Mouse (Mus musculus) stomach, embryonic 14.5 days (tissue): Measurements from ENCODE around the gene Prkag1. TPM values are rescaled to one million over a fixed set of nuclear protein-coding genes. Genes with fewer than 3 reads are reported as not detected.
"Not testable (repeated sequence)": the region's sequence is repeated elsewhere in the genome, so short reads cannot be mapped to it uniquely, and the experiment has no call there.

Experiments used
- ATAC-seq: fragments of 200-750 bp; cut with Nextera tagmentation; 2 replicates; pipeline ENCODE4 v1.8.0; 2017; ENCODE audit warnings: low read depth, moderate TSS enrichment; ENCODE audit not compliant: insufficient number of reproducible peaks, insufficient read depth, low FRiP score
- H3K27ac ChIP-seq: fragments of 300-500 bp; sonication (generic); 2 replicates; pipeline ENCODE4 v1.5.1; 2014; ENCODE audit warnings: mild to moderate bottlenecking, low read length, moderate library complexity, mixed read lengths
- H3K27me3 ChIP-seq: fragments of 300-500 bp; sonication (generic); 2 replicates; pipeline ENCODE4 v1.6.1; 2014; ENCODE audit warnings: low read length, control low read depth, mixed read lengths; ENCODE audit not compliant: control insufficient read depth, insufficient read depth
- H3K36me3 ChIP-seq: fragments of 300-500 bp; sonication (generic); 2 replicates; pipeline ENCODE4 v1.6.1; 2014; ENCODE audit warnings: mild to moderate bottlenecking, control low read depth, low read length, moderate library complexity, mixed read lengths; ENCODE audit not compliant: control insufficient read depth, insufficient read depth
- H3K4me1 ChIP-seq: fragments of 300-500 bp; sonication (generic); 2 replicates; pipeline ENCODE4 v1.6.1; 2014; ENCODE audit warnings: low read length, control low read depth, mixed read lengths; ENCODE audit not compliant: control insufficient read depth, insufficient read depth
- H3K4me2 ChIP-seq: fragments of 300-500 bp; sonication (generic); replicated peaks from 2 replicates; pipeline ENCODE4 v1.6.1; 2014; ENCODE audit warnings: low read depth, low read length, control low read depth
- H3K4me3 ChIP-seq: fragments of 300-500 bp; sonication (generic); 2 replicates; pipeline ENCODE4 v1.5.1; 2014; ENCODE audit warnings: low read depth, low read length, control low read depth
- H3K9ac ChIP-seq: fragments of 300-500 bp; sonication (generic); replicated peaks from 2 replicates; pipeline ENCODE4 v1.6.1; 2014; ENCODE audit warnings: low read depth, mild to moderate bottlenecking, control low read depth, low read length, moderate library complexity, mixed read lengths
- H3K9me3 ChIP-seq: fragments of 300-500 bp; sonication (generic); 2 replicates; pipeline ENCODE4 v1.6.1; 2016; ENCODE audit warnings: low read depth, low read length, control low read depth; ENCODE audit not compliant: control insufficient read depth
- WGBS: fragments of 180-500 bp; shearing (Covaris S2); extraction: QIAGEN DNeasy Blood & Tissue Kit; methylation state at CpG from one replicate; pipeline ENCODE4 v1.1.7; 2014; 5-methylcytosine and 5-hydroxymethylcytosine counted together
- polyA plus RNA-seq: library from polyadenylated mRNA; unstranded; fragments of >200 nt; fragmentation: Nextera tagmentation; extraction: Ambion mirVana; gene quantifications from 2 replicates; pipeline ENCODE4 v1.2.1, GENCODE M21; 2014

Prkag1 gene
- polyA plus RNA-seq, 1 experiment from 2014 or later: 80.0 TPM

GRCm38 (mm10) chr15:98821403-98821802 lies 9.9 kb downstream of the Prkag1 start:
- Histone ChIP-seq H3K27ac (no peak overlapping the region), H3K4me1 (no peaks in the 10 kb centered on the region), H3K36me3 (peaks cover 28% of the 10 kb centered on the region), H3K9me3 (no peaks in the 10 kb centered on the region), H3K27me3 (no peaks in the 10 kb centered on the region), H3K9ac (no peak overlapping the region), H3K4me3 (no peak overlapping the region), H3K4me2 (no peak overlapping the region)
- no peak for ATAC-seq
- WGBS: 39% methylated on average over 10 of the region's 10 CpGs

GRCm38 (mm10) chr15:98820937-98821336 lies 10.4 kb downstream of the Prkag1 start:
- H3K9me3 ChIP-seq: no peaks in the 10 kb centered on the region
- H3K36me3 ChIP-seq: peaks cover 29% of the 10 kb centered on the region
- no peak overlapping the region for H3K27ac ChIP-seq
- no peak overlapping the region for H3K9ac ChIP-seq
- WGBS: 87% methylated on average over 4 of the region's 4 CpGs
- no peaks in the 10 kb centered on the region for H3K27me3 ChIP-seq
- no peak overlapping the region for H3K4me3 ChIP-seq
- no peak for ATAC-seq
- H3K4me1 ChIP-seq: no peaks in the 10 kb centered on the region
- no peak overlapping the region for H3K4me2 ChIP-seq

GRCm38 (mm10) chr15:98818171-98818570 lies 13.2 kb downstream of the Prkag1 start:
- H3K4me2 ChIP-seq: no peak overlapping the region
- H3K27ac ChIP-seq: no peak overlapping the region
- H3K4me1 ChIP-seq: no peaks in the 10 kb centered on the region
- 92% methylated on average over 7 of the region's 7 CpGs for WGBS
- no peak for ATAC-seq
- H3K36me3 ChIP-seq: peaks cover 30% of the 10 kb centered on the region
- H3K9me3 ChIP-seq: no peaks in the 10 kb centered on the region
- no peaks in the 10 kb centered on the region for H3K27me3 ChIP-seq
- no peak overlapping the region for H3K4me3 ChIP-seq
- no peak overlapping the region for H3K9ac ChIP-seq

GRCm38 (mm10) chr15:98812741-98813424 lies 18.4 kb downstream of the Prkag1 start:
- H3K36me3 ChIP-seq: peaks cover 28% of the 10 kb centered on the region
- WGBS: 86% methylated on average over 20 of the region's 20 CpGs
- H3K27me3 ChIP-seq: peaks cover 20% of the 10 kb centered on the region
- peaks cover 5% of the 10 kb centered on the region; the same call in 1 of the 2 replicates for H3K4me1 ChIP-seq
- no peak overlapping the region for H3K9ac ChIP-seq
- H3K4me3 ChIP-seq: no peak overlapping the region
- no peak for ATAC-seq
- H3K27ac ChIP-seq: no peak overlapping the region
- no peaks in the 10 kb centered on the region for H3K9me3 ChIP-seq
- H3K4me2 ChIP-seq: no peak overlapping the region

- not testable (repeated sequence) for H3K9me3 ChIP-seq
Observed at GRCm38 (mm10) chr15:98810212-98810611, 21.1 kb downstream of the Prkag1 start.

GRCm38 (mm10) chr15:98809390-98809789 lies 21.9 kb downstream of the Prkag1 start, which contains the start of gene Ddn:
Gene Ddn (minus strand): TSS chr15:98809490.
- H3K4me3 ChIP-seq: peak within 1 kb of the TSS; percentile 31
- H3K27ac ChIP-seq: no peak within 1 kb of the TSS
- peaks cover 21% of the 10 kb centered on the region; the same call in 1 of the 2 replicates for H3K4me1 ChIP-seq
- no peak for ATAC-seq
- H3K4me2 ChIP-seq: peak within 1 kb of the TSS; percentile 72
- H3K9me3 ChIP-seq: no peaks in the 10 kb centered on the region
- WGBS: 59% methylated on average over 3 of the region's 3 CpGs
- peaks cover 18% of the 10 kb centered on the region for H3K36me3 ChIP-seq
- no peak within 1 kb of the TSS for H3K9ac ChIP-seq
- H3K27me3 ChIP-seq: peaks cover 53% of the 10 kb centered on the region

More at GRCm38 (mm10) chr15:98810212-98810611, 21.1 kb downstream of the Prkag1 start:
- H3K4me2 ChIP-seq, ATAC-seq, H3K9ac ChIP-seq, H3K27ac ChIP-seq, H3K4me3 ChIP-seq: not testable (repeated sequence)
- peaks cover 21% of the 10 kb centered on the region; the same call in 1 of the 2 replicates for H3K4me1 ChIP-seq
- WGBS: 68% methylated on average over 6 of the region's 6 CpGs
- H3K36me3 ChIP-seq: peaks cover 21% of the 10 kb centered on the region
- H3K27me3 ChIP-seq: peaks cover 45% of the 10 kb centered on the region

- 15% methylated on average over 6 of the region's 6 CpGs for WGBS
- H3K36me3 ChIP-seq: peaks cover 12% of the 10 kb centered on the region
- H3K9me3 ChIP-seq: no peaks in the 10 kb centered on the region
- H3K4me2 ChIP-seq: no peak overlapping the region
- H3K27ac ChIP-seq: no peak overlapping the region
- no peak overlapping the region for H3K9ac ChIP-seq
- peaks cover 58% of the 10 kb centered on the region for H3K27me3 ChIP-seq
- peaks cover 21% of the 10 kb centered on the region; the same call in 1 of the 2 replicates for H3K4me1 ChIP-seq
- H3K4me3 ChIP-seq: no peak overlapping the region
- ATAC-seq: no peak
Observed at GRCm38 (mm10) chr15:98808651-98809134, 22.6 kb downstream of the Prkag1 start.

- no peak for ATAC-seq
- H3K9me3 ChIP-seq: no peaks in the 10 kb centered on the region
- peak overlapping the region; percentile 31 for H3K4me3 ChIP-seq
- no peak overlapping the region for H3K27ac ChIP-seq
- H3K4me2 ChIP-seq: peak overlapping the region; percentile 72
- no peak overlapping the region for H3K9ac ChIP-seq
- peaks cover 24% of the 10 kb centered on the region; the same call in 1 of the 2 replicates for H3K4me1 ChIP-seq
- 1% methylated on average over 34 of the region's 34 CpGs for WGBS
- H3K27me3 ChIP-seq: peaks cover 64% of the 10 kb centered on the region
- peaks cover 7% of the 10 kb centered on the region for H3K36me3 ChIP-seq
Observed at GRCm38 (mm10) chr15:98807895-98808650, 23.2 kb downstream of the Prkag1 start.
